Mouse (Mus musculus): ENCODE measurements around the gene Gm10112.

Gm10112 gene

GRCm38 (mm10) chrX:111168040-111168439, at the start of gene Gm10112:
Gene Gm10112, plus strand, starts transcription at chrX:111168340.
- DNase-seq (ENCODE audit: low read depth, low spot score) = no peak

GRCm38 (mm10) chrX:111189574-111189973, 21.4 kb downstream of the Gm10112 start:
- DNase-seq (ENCODE audit: low read depth, low spot score) = no peak

- peak; percentile 8 for DNase-seq (ENCODE audit: low read depth, low spot score)
Measured at GRCm38 (mm10) chrX:111196376-111196775, 28.2 kb downstream of the Gm10112 start.

GRCm38 (mm10) chrX:111210225-111210624, 42.1 kb downstream of the Gm10112 start:
- peak; percentile 12 for DNase-seq (ENCODE audit: low read depth, low spot score)
